Mouse (Mus musculus) forebrain, embryonic 13.5 days (tissue): ENCODE data around the gene Gm20671. TPM values are rescaled to one million over a fixed set of nuclear protein-coding genes. Genes with fewer than 3 reads are reported as not detected.
"Not testable (repeated sequence)": the region's sequence is repeated elsewhere in the genome, so short reads cannot be mapped to it uniquely, and the experiment has no call there.

Source experiments
- ATAC-seq: fragments of 200-750 bp; cut with Nextera tagmentation; 2 replicates; pipeline ENCODE4 v1.8.0; 2017
- H3K27ac ChIP-seq: fragments of 300-500 bp; sonication (generic); 2 replicates; pipeline ENCODE4 v1.5.1; 2015; ENCODE audit warnings: inconsistent platforms, mild to moderate bottlenecking, moderate library complexity
- H3K27me3 ChIP-seq: fragments of 300-500 bp; sonication (generic); 2 replicates; pipeline ENCODE4 v1.6.1; 2015; ENCODE audit warnings: mild to moderate bottlenecking, inconsistent platforms
- H3K36me3 ChIP-seq: fragments of 300-500 bp; sonication (generic); 2 replicates; pipeline ENCODE4 v1.6.1; 2015; ENCODE audit warnings: mild to moderate bottlenecking, inconsistent platforms; ENCODE audit not compliant: poor library complexity, severe bottlenecking
- H3K4me1 ChIP-seq: fragments of 300-500 bp; sonication (generic); 2 replicates; pipeline ENCODE4 v1.6.1; 2015; ENCODE audit warnings: inconsistent platforms
- H3K4me2 ChIP-seq: fragments of 300-500 bp; sonication (generic); 2 replicates; pipeline ENCODE4 v1.6.1; 2015; ENCODE audit warnings: inconsistent platforms, mild to moderate bottlenecking, moderate library complexity
- H3K4me3 ChIP-seq: fragments of 300-500 bp; sonication (generic); 2 replicates; pipeline ENCODE4 v1.5.1; 2015; ENCODE audit warnings: mild to moderate bottlenecking, inconsistent platforms
- H3K9ac ChIP-seq: fragments of 300-500 bp; sonication (generic); 2 replicates; pipeline ENCODE4 v1.6.1; 2015; ENCODE audit warnings: mild to moderate bottlenecking, inconsistent platforms
- H3K9me3 ChIP-seq: fragments of 300-500 bp; sonication (generic); replicated peaks from 2 replicates; pipeline ENCODE4 v1.6.1; 2016; ENCODE audit warnings: inconsistent platforms
- WGBS: fragments of 180-500 bp; shearing (Covaris S2); methylation state at CpG from one replicate; pipeline ENCODE4 v1.1.7; 2015; 5-methylcytosine and 5-hydroxymethylcytosine counted together
- polyA plus RNA-seq: library from polyadenylated mRNA; unstranded; fragments of >200 nt; fragmentation: Nextera tagmentation; extraction: Ambion mirVana; gene quantifications from 2 replicates; pipeline ENCODE4 v1.2.1, GENCODE M21; 2015

The Gm20671 gene
- polyA plus RNA-seq, result not detected in 2 replicates

DNA sequence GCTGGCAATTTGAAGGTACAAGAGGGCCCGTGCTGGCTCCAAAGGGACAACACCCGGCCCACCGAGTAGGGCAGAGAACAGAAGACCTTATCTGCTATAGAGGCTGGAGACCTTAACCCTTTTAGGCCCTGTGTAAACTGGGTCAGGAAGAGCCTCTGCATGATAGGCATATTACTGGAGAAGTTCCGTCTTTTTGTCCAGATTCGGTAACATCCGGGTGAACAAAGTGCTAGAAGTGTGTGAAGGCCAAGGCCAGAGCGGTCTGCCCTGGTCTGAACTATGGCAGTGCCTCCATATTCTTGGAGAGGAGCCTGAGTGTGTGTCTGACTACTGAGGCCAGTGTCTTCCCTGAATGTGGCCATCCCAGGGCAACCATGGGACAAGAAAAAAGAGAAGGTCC, at the start of gene Gm20671:
Gm20671 (minus strand) TSS at position 101 of the 400 bp plus-strand sequence.
- 96% methylated on average over 7 of the region's 7 CpGs for WGBS
- ATAC-seq, result no peak
- Histone ChIP-seq H3K4me2 (no peak within 1 kb of the TSS), H3K4me3 (no peak within 1 kb of the TSS), H3K27me3 (no peaks in the 10 kb centered on the region), H3K4me1 (no peaks in the 10 kb centered on the region), H3K27ac (no peak within 1 kb of the TSS), H3K36me3 (peaks cover 76% of the 10 kb centered on the region), H3K9ac (no peak within 1 kb of the TSS), H3K9me3 (no peaks in the 10 kb centered on the region)

DNA sequence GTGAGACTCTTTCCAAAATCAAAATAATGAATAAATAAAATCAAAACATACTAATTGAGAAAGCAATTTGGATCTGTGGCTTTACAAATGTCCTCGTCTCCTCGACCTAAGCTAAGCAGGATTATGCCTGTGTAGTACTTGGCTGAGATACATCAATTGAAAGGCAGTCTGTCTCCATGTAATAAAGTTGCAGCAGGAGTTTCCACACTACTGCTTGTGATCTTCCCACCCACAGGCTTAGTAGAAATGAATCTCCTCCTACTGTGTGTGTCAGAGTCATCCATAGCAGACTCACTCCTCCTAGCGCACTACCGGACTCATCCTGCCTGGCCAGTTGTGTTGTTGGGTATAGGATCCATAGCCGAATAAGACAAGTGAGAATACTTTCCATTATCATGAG, 45.4 kb upstream of the Gm20671 start:
- Histone ChIP-seq H3K9me3 (no peaks in the 10 kb centered on the region), H3K27me3 (no peaks in the 10 kb centered on the region), H3K4me3 (no peak overlapping the region), H3K4me2 (no peak overlapping the region), H3K27ac (no peak overlapping the region), H3K4me1 (no peaks in the 10 kb centered on the region), H3K36me3 (peaks cover 76% of the 10 kb centered on the region), H3K9ac (no peak overlapping the region)
- ATAC-seq, result no peak
- 94% methylated on average over 5 of the region's 5 CpGs for WGBS

DNA sequence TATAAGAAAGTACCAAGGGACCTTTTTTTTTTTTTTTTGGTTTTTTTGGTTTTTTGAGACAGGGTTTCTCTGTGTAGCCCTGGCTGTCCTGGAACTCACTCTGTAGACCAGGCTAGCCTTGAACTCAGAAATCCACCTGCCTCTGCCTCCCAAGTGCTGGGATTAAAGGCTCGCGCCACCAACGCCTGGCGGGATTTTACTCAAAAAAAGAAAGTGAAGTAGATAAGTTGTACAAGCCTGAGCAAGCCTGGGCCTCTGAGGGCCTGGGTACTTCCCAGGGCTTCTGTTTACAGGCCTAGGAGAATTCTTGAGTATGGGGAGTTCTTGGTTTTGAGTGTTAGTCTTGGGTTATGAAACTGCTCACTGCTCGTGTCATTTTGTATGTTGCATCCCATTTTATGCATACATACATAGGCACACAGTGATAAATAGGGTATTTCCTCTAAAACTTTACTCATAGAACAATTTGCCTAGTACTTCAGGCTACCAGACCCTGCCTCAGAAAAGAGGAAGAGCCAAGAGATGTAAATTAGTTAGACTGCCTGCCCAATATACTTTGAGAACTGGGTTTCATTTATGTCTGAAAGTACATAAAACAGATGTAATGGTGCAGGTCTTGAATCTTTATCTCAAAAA, 42.6 kb upstream of the Gm20671 start:
- Histone ChIP-seq H3K9me3 (no peaks in the 10 kb centered on the region), H3K27ac (no peak overlapping the region), H3K27me3 (no peaks in the 10 kb centered on the region), H3K4me2 (no peak overlapping the region), H3K9ac (no peak overlapping the region), H3K4me3 (no peak overlapping the region), H3K36me3 (peaks cover 59% of the 10 kb centered on the region), H3K4me1 (peaks cover 3% of the 10 kb centered on the region)
- 97% methylated on average over 5 of the region's 5 CpGs for WGBS
- no peak for ATAC-seq

DNA sequence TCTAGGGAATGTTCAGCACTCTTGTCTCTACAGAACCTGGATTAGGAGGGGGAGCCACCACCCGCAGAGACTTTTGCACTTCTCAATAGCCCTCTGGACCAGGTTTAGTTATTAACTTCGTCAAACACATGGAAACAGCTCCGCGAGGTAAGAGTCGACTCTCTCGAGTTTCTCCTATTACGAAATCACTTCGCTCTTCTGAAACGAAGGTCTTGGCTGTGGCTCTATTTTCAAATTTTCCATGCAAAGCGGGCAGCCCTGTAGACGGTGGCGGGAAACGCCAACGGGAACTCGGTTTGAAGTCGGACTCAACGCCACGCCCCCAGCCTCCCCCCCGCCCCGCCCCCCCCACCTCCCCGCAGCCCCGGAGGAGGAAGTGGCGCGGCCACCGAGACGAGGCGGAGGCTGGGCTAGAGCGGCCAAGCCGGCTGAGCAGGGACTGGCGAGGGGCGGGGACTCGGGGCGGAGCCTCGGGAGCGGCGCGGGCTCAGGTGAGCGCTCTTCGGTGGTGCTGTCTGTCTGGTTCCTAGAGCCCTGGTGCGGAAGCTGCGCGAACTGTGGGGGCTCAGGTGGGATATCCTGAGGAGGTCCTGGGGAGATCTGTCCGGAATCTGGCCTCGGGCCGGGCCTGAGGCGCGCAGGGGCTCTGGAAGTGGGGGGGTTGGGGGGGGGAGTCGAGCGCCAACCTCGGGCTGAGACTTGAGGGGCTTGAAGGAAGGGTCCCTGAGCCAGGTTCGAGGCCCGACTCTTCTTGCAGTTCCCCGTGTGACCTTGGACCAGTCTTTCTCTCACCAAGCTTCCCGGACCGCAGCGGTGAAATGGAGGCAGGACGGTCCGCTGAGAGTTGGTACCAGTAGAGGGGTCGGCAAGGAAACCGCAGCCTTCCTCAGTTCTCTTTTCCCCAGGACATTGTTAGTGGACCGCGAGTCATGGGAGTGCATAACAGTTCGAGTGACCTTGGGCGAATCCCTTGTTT, 36.6 kb upstream of the Gm20671 start, which contains the start of gene Depdc5:
Depdc5 (plus strand) TSS at position 449 of the 976 bp plus-strand sequence.
- no peaks in the 10 kb centered on the region for H3K9me3 ChIP-seq

DNA sequence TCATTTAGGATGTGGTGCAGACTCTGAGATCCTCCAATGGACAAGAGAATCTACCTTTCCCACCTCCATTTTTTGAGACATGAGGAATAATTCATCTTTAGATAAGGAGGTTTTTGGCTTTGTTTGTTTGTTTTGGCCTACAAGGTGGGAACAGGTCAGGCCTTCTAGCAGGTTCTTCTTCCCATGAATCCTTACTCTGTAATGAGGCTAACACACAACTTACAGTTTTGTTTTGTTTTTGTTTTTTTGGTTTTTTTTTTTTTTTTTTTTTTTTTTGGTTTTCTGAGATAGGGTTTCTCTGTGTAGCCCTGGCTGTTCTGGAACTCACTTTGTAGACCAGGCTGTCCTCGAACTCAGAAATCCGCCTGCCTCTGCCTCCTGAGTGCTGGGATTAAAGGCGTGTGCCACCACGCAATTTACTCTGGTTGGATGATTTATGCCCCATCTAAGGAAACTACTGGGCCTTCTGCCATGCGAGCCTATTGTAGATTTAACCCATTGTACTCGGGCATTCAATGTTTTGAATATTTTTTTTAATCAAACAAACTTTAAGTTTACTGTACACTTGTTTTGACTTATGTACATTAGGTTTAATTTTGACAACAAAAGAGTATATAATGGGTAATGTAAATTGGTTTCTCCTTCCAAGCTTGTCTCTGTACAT, 35.7 kb upstream of the Gm20671 start:
- Histone ChIP-seq H3K4me2 (peak overlapping the region; percentile 79; the same call in 1 of the 2 replicates), H3K27ac (no peak overlapping the region), H3K27me3 (no peaks in the 10 kb centered on the region), H3K9me3 (no peaks in the 10 kb centered on the region), H3K4me3 (peak overlapping the region; percentile 71; the same call in 1 of the 2 replicates), H3K36me3 (peaks cover 4% of the 10 kb centered on the region), H3K9ac (no peak overlapping the region), H3K4me1 (peaks cover 12% of the 10 kb centered on the region)
- WGBS, result 72% methylated on average over 6 of the region's 6 CpGs
- ATAC-seq, result no peak

More for the DNA sequence above, 36.6 kb upstream of the Gm20671 start, which contains the start of gene Depdc5:
- H3K4me2 ChIP-seq, result peak within 1 kb of the TSS; percentile 79
- peak within 1 kb of the TSS; percentile 61 for H3K27ac ChIP-seq
- H3K27me3 ChIP-seq, result no peaks in the 10 kb centered on the region
- under 1% methylated on average over 49 of the region's 64 CpGs for WGBS
- peaks cover 12% of the 10 kb centered on the region for H3K4me1 ChIP-seq
- peak within 1 kb of the TSS; percentile 80 for H3K9ac ChIP-seq
- H3K36me3 ChIP-seq, result peaks cover 13% of the 10 kb centered on the region
- peak; percentile 99 for ATAC-seq
- peak within 1 kb of the TSS; percentile 71 for H3K4me3 ChIP-seq

DNA sequence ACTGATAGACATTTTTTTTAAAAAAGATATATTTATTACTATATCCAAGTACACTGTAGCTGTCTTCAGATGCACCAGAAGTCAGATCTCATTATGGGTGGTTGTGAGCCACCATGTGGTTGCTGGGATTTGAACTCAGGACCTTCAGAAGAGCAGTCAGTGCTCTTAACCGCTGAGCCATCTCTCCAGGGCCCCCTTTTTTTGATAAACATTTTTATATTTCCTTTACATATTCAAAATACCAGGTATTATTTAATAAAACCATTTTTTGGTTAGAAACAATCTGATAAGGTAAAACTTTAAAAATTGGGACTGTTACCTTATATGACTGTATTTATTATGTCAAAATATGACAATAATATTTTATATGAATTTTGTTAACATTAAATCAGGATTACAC, 34.2 kb upstream of the Gm20671 start:
- Histone ChIP-seq H3K27ac (no peak overlapping the region), H3K4me2 (no peak overlapping the region), H3K36me3 (0 out of 2 replicates have a peak, but pooled peaks cover 2% of the 10 kb centered on the region), H3K27me3 (no peaks in the 10 kb centered on the region), H3K9me3 (no peaks in the 10 kb centered on the region), H3K9ac (no peak overlapping the region), H3K4me1 (peaks cover 15% of the 10 kb centered on the region), H3K4me3 (no peak overlapping the region)
- WGBS, result 94% methylated on average over 1 of the region's 1 CpGs
- ATAC-seq, result no peak

DNA sequence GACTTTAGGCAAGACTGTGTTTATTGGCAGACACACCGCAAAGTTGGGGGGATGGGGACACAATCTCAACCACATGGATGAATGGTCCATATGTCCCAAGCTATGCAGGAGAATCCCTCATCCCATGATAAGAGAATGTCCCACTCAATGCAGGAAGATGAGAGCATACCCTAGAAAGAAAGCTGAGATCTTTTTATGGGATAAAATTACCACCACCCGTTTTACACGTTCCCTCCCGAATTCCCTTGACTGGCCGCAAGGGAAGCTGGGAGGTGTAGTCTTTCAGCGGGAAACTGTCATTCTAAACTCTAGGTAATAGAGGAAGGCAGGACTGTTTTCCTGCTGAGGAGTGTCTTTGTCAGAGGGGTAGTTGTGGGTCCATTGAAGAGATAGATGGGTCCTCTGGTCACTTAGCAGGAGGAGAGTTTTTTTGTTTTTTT, 30.9 kb upstream of the Gm20671 start:
- no peaks in the 10 kb centered on the region for H3K27me3 ChIP-seq
- peaks cover 14% of the 10 kb centered on the region for H3K4me1 ChIP-seq
- H3K9me3 ChIP-seq, result no peaks in the 10 kb centered on the region
- H3K36me3 ChIP-seq, result no peaks in the 10 kb centered on the region
- H3K4me2 ChIP-seq, result peak overlapping the region; percentile 60
- H3K9ac ChIP-seq, result peak overlapping the region; percentile 63
- H3K4me3 ChIP-seq, result peak overlapping the region; percentile 47
- no peak for ATAC-seq
- no peak overlapping the region for H3K27ac ChIP-seq
- WGBS, result 5% methylated on average over 6 of the region's 6 CpGs

DNA sequence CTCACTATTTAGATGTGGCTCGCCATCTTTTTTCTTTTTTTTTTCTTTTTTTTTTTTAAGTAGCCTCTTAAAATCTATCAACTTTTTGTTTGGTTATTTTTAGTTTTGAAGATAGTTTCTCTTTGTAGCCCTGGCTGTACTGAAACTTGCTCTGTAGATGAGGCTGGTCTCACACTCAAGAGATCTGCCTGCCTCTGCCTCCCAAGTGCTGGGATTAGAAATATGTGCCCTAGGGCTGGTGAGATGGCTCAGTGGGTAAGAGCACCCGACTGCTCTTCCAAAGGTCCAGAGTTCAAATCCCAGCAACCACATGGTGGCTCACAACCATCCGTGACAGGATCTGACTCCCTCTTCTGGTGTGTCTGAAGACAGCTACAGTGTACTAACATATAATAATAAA, 28.4 kb upstream of the Gm20671 start:
- H3K9me3 ChIP-seq, H3K4me3 ChIP-seq, H3K4me2 ChIP-seq, H3K36me3 ChIP-seq, H3K27me3 ChIP-seq, ATAC-seq, H3K9ac ChIP-seq, H3K27ac ChIP-seq: not testable (repeated sequence)
- 89% methylated on average over 3 of the region's 3 CpGs for WGBS
- peaks cover 35% of the 10 kb centered on the region for H3K4me1 ChIP-seq

DNA sequence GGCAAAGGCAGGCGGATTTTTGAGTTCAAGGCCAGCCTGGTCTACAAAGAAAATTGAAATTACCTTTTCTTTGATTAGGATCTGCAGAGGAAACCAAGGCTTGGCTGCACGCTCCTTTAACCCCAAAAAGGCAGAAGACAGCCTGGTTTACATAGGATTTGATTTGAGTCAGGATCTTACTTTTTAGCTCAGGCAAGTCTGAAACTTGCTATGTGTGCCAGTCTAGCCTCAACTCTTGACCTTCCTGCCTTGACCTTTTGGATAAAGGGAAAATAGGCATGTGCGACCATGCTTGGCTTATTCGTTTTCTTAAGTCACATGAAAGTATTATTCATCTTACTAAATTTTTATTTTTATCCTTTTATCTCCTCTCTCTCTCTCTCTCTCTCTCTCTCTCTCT, 27.9 kb upstream of the Gm20671 start:
- Histone ChIP-seq H3K27me3 (no peaks in the 10 kb centered on the region), H3K27ac (no peak overlapping the region), H3K4me1 (peaks cover 35% of the 10 kb centered on the region), H3K9me3 (no peaks in the 10 kb centered on the region), H3K36me3 (peaks cover 8% of the 10 kb centered on the region), H3K9ac (no peak overlapping the region), H3K4me3 (no peak overlapping the region), H3K4me2 (no peak overlapping the region)
- WGBS, result 89% methylated on average over 4 of the region's 4 CpGs
- ATAC-seq, result no peak

DNA sequence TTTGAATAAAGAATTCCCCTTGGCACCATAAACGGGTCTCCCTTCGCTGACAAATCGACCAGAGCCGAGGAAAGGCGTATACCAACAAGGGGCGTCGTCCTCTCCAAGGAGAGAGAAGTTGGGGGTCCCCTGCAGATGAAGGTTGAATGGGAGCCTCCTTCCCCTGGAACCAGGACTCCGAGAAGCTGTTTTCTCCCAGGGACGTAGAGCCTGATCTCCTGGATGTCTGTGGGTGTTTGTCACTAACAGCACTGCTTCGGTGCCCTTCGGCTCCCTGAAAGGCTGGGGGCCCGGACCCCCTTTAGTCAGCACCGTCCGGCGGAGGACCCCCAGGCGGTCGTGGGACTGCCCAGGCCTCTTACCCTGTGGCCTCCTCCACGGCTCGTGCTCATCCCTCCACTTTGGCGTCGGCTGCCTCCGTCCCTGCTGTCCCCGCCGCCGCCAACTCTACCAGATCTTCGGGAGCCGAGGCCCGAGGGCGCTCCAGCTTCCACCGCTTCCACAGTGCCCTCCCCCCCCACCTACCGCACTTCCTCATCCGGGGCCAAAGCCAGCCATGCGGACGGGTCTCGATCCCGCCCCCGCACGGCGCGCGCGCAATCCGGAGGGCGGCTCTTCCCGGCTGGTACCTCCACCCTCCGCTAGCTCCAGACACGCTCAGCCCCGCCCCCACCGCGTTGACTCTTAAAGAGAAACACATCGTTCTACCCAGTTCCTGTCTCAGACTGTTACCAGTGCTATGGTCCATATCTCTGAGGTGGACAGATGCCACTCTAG, 27.0 kb upstream of the Gm20671 start, which contains the start of gene Prr14l:
Prr14l (minus strand) TSS at position 526 of the 777 bp plus-strand sequence.
- H3K4me3 ChIP-seq, result peak within 1 kb of the TSS; percentile 95
- no peaks in the 10 kb centered on the region for H3K27me3 ChIP-seq
- peaks cover 8% of the 10 kb centered on the region for H3K36me3 ChIP-seq
- peaks cover 35% of the 10 kb centered on the region for H3K4me1 ChIP-seq
- peak within 1 kb of the TSS; percentile 77 for H3K27ac ChIP-seq
- no peaks in the 10 kb centered on the region for H3K9me3 ChIP-seq
- peak within 1 kb of the TSS; percentile 66 for H3K4me2 ChIP-seq
- peak within 1 kb of the TSS; percentile 97 for H3K9ac ChIP-seq
- peak; percentile 97 for ATAC-seq
- WGBS, result under 1% methylated on average over 30 of the region's 51 CpGs

DNA sequence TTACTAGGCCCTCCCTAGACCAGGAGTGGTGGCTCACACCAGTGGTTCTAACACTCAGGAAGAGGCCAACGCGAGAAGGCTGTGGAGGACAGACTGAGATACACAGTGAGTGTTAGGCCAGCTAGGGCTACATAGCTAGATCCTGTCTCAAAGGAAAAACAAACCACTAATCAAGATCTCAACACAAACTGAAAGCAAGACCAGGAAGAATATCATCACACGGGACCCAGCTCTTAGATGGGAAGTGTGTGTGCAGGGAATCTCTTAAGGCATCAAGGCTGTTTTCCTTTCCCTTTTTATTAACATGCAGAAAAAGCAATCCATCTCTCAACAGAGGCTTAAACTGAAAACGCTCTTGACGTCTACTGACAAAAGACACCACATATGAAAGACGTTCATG, 25.1 kb upstream of the Gm20671 start:
- WGBS, result 66% methylated on average over 6 of the region's 6 CpGs
- H3K9ac ChIP-seq, result peak overlapping the region; percentile 97
- ATAC-seq, result no peak

More for the DNA sequence above, 25.1 kb upstream of the Gm20671 start:
- peak overlapping the region; percentile 95 for H3K4me3 ChIP-seq
- peaks cover 31% of the 10 kb centered on the region for H3K4me1 ChIP-seq
- no peaks in the 10 kb centered on the region for H3K9me3 ChIP-seq
- H3K4me2 ChIP-seq, result peak overlapping the region; percentile 66
- no peak overlapping the region for H3K27ac ChIP-seq
- H3K27me3 ChIP-seq, result no peaks in the 10 kb centered on the region
- H3K36me3 ChIP-seq, result peaks cover 22% of the 10 kb centered on the region
